Mouse (Mus musculus) forebrain, embryonic 11.5 days (tissue): Measurements from ENCODE around the gene Abcg3. TPM values are rescaled to one million over a fixed set of nuclear protein-coding genes. Genes with fewer than 3 reads are reported as not detected.

Source experiments
- ATAC-seq: fragments of 200-750 bp; cut with Nextera tagmentation; replicated peaks from 2 replicates; pipeline ENCODE4 v1.8.0; 2017; ENCODE audit warnings: moderate TSS enrichment; ENCODE audit not compliant: low FRiP score
- DNase-seq: peaks from one replicate; pipeline ENCODE4 v3.0.0-alpha.2; 2017; ENCODE audit warnings: low spot score
- H3K27ac ChIP-seq: fragments of 300-500 bp; sonication (generic); 2 replicates; pipeline ENCODE4 v1.5.1; 2014; ENCODE audit warnings: low read depth, low read length
- H3K27me3 ChIP-seq: fragments of 300-500 bp; sonication (generic); 2 replicates; pipeline ENCODE4 v1.6.1; 2014; ENCODE audit warnings: mild to moderate bottlenecking, low read length, mixed read lengths; ENCODE audit not compliant: control insufficient read depth, insufficient read depth
- H3K36me3 ChIP-seq: fragments of 300-500 bp; sonication (generic); 2 replicates; pipeline ENCODE4 v1.6.1; 2014; ENCODE audit warnings: mild to moderate bottlenecking, low read length, moderate library complexity, mixed read lengths; ENCODE audit not compliant: control insufficient read depth, insufficient read depth
- H3K4me1 ChIP-seq: fragments of 300-500 bp; sonication (generic); replicated peaks from 2 replicates; pipeline ENCODE4 v1.6.1; 2014; ENCODE audit warnings: low read length, mixed read lengths; ENCODE audit not compliant: control insufficient read depth, insufficient read depth
- H3K4me2 ChIP-seq: fragments of 300-500 bp; sonication (generic); 2 replicates; pipeline ENCODE4 v1.6.1; 2014; ENCODE audit warnings: low read depth, mild to moderate bottlenecking, low read length, moderate library complexity, mixed read lengths; ENCODE audit not compliant: severe bottlenecking
- H3K4me3 ChIP-seq: fragments of 300-500 bp; sonication (generic); 2 replicates; pipeline ENCODE4 v1.5.1; 2014; ENCODE audit warnings: low read depth, low read length
- H3K9ac ChIP-seq: fragments of 300-500 bp; sonication (generic); 2 replicates; pipeline ENCODE4 v1.6.1; 2014; ENCODE audit warnings: low read length
- H3K9me3 ChIP-seq: fragments of 300-500 bp; sonication (generic); 2 replicates; pipeline ENCODE4 v1.6.1; 2016; ENCODE audit warnings: low read length, mixed read lengths; ENCODE audit not compliant: control insufficient read depth
- WGBS: fragments of 180-500 bp; shearing (Covaris S2); extraction: QIAGEN DNeasy Blood & Tissue Kit; methylation state at CpG from one replicate; pipeline ENCODE4 v1.1.7; 2014; 5-methylcytosine and 5-hydroxymethylcytosine counted together
- polyA plus RNA-seq: library from polyadenylated mRNA; unstranded; fragments of >200 nt; fragmentation: Nextera tagmentation; extraction: Ambion mirVana; gene quantifications from 2 replicates; pipeline ENCODE4 v1.2.1, GENCODE M21; 2014

Gene Abcg3
- polyA plus RNA-seq: 0.07 and 0.48 TPM in 2 replicates

- Histone ChIP-seq H3K27ac (no peak within 1 kb of the TSS), H3K4me3 (no peak within 1 kb of the TSS), H3K4me1 (no peaks in the 10 kb centered on the region), H3K4me2 (no peak within 1 kb of the TSS), H3K9me3 (no peaks in the 10 kb centered on the region), H3K27me3 (no peaks in the 10 kb centered on the region), H3K36me3 (no peaks in the 10 kb centered on the region), H3K9ac (no peak within 1 kb of the TSS)
- DNase-seq (no peak), ATAC-seq (no peak)
- WGBS: 32% methylated on average over 12 of the region's 12 CpGs
Measured at GRCm38 (mm10) chr5:104982535-104982934, at the start of gene Abcg3. Gene Abcg3, minus strand, starts transcription at chr5:104982718.

- Histone ChIP-seq H3K4me3 (no peak overlapping the region), H3K4me2 (no peak overlapping the region), H3K27me3 (no peaks in the 10 kb centered on the region), H3K36me3 (no peaks in the 10 kb centered on the region), H3K9me3 (no peaks in the 10 kb centered on the region; the same call in 1 of the 2 replicates), H3K27ac (no peak overlapping the region), H3K4me1 (no peaks in the 10 kb centered on the region), H3K9ac (no peak overlapping the region)
- DNase-seq (no peak), ATAC-seq (no peak)
- 87% methylated on average over 1 of the region's 1 CpGs for WGBS
Measured at GRCm38 (mm10) chr5:105012551-105012950, 30.0 kb upstream of the Abcg3 start.

GRCm38 (mm10) chr5:105011570-105011969 lies 29.1 kb upstream of the Abcg3 start:
- no peak for ATAC-seq
- Histone ChIP-seq H3K9ac (no peak overlapping the region), H3K9me3 (no peaks in the 10 kb centered on the region; the same call in 1 of the 2 replicates), H3K36me3 (no peaks in the 10 kb centered on the region), H3K27ac (no peak overlapping the region), H3K4me3 (no peak overlapping the region), H3K4me1 (no peaks in the 10 kb centered on the region), H3K4me2 (no peak overlapping the region), H3K27me3 (no peaks in the 10 kb centered on the region)
- 88% methylated on average over 4 of the region's 4 CpGs for WGBS
- DNase-seq: no peak

- Histone ChIP-seq H3K9me3 (no peaks in the 10 kb centered on the region; the same call in 1 of the 2 replicates), H3K36me3 (no peaks in the 10 kb centered on the region), H3K27ac (no peak overlapping the region), H3K4me1 (no peaks in the 10 kb centered on the region), H3K4me2 (no peak overlapping the region), H3K4me3 (no peak overlapping the region), H3K27me3 (no peaks in the 10 kb centered on the region), H3K9ac (no peak overlapping the region)
- DNase-seq (no peak), ATAC-seq (no peak)
Measured at GRCm38 (mm10) chr5:105010376-105010775, 27.9 kb upstream of the Abcg3 start.

GRCm38 (mm10) chr5:104989411-104989810 lies 6.9 kb upstream of the Abcg3 start:
- DNase-seq: no peak
- no peaks in the 10 kb centered on the region for H3K27me3 ChIP-seq

GRCm38 (mm10) chr5:104988000-104988399 lies 5.5 kb upstream of the Abcg3 start:
- Histone ChIP-seq H3K36me3 (no peaks in the 10 kb centered on the region), H3K27me3 (no peaks in the 10 kb centered on the region), H3K9ac (no peak overlapping the region), H3K4me3 (no peak overlapping the region), H3K9me3 (no peaks in the 10 kb centered on the region), H3K4me2 (no peak overlapping the region), H3K4me1 (no peaks in the 10 kb centered on the region), H3K27ac (no peak overlapping the region)
- WGBS: 40% methylated on average over 2 of the region's 2 CpGs
- DNase-seq (no peak), ATAC-seq (no peak)

More at GRCm38 (mm10) chr5:104989411-104989810, 6.9 kb upstream of the Abcg3 start:
- no peaks in the 10 kb centered on the region for H3K9me3 ChIP-seq
- 91% methylated on average over 2 of the region's 2 CpGs for WGBS
- no peak for ATAC-seq
- no peaks in the 10 kb centered on the region for H3K36me3 ChIP-seq
- H3K4me3 ChIP-seq: no peak overlapping the region
- no peak overlapping the region for H3K4me2 ChIP-seq
- H3K9ac ChIP-seq: no peak overlapping the region
- no peak overlapping the region for H3K27ac ChIP-seq
- H3K4me1 ChIP-seq: no peaks in the 10 kb centered on the region

GRCm38 (mm10) chr5:104986706-104987105 lies 4.2 kb upstream of the Abcg3 start:
- H3K4me1 ChIP-seq: no peaks in the 10 kb centered on the region

GRCm38 (mm10) chr5:104979040-104979513 lies 3.4 kb downstream of the Abcg3 start:
- WGBS: 83% methylated on average over 2 of the region's 2 CpGs
- no peak for DNase-seq
- Histone ChIP-seq H3K4me2 (no peak overlapping the region), H3K4me3 (no peak overlapping the region), H3K9me3 (no peaks in the 10 kb centered on the region), H3K4me1 (no peaks in the 10 kb centered on the region), H3K9ac (no peak overlapping the region), H3K27ac (no peak overlapping the region), H3K27me3 (no peaks in the 10 kb centered on the region), H3K36me3 (no peaks in the 10 kb centered on the region)
- no peak for ATAC-seq

More at GRCm38 (mm10) chr5:104986706-104987105, 4.2 kb upstream of the Abcg3 start:
- Histone ChIP-seq H3K9ac (no peak overlapping the region), H3K4me2 (no peak overlapping the region), H3K36me3 (no peaks in the 10 kb centered on the region), H3K27me3 (no peaks in the 10 kb centered on the region), H3K27ac (no peak overlapping the region), H3K4me3 (no peak overlapping the region), H3K9me3 (no peaks in the 10 kb centered on the region)
- 61% methylated on average over 1 of the region's 1 CpGs for WGBS
- ATAC-seq (no peak), DNase-seq (no peak)

GRCm38 (mm10) chr5:104958141-104958793 lies 24.3 kb downstream of the Abcg3 start:
- no peak overlapping the region for H3K4me3 ChIP-seq
- no peak overlapping the region for H3K4me2 ChIP-seq
- H3K27me3 ChIP-seq: no peaks in the 10 kb centered on the region
- no peak overlapping the region for H3K9ac ChIP-seq
- no peaks in the 10 kb centered on the region for H3K9me3 ChIP-seq
- no peaks in the 10 kb centered on the region for H3K4me1 ChIP-seq
- 71% methylated on average over 2 of the region's 2 CpGs for WGBS
- H3K36me3 ChIP-seq: no peaks in the 10 kb centered on the region
- ATAC-seq: no peak
- DNase-seq: no peak
- H3K27ac ChIP-seq: no peak overlapping the region
